Mouse (Mus musculus): Measurements from ENCODE around the gene Calm1. TPM values are rescaled to one million over a fixed set of nuclear protein-coding genes. Genes with fewer than 3 reads are reported as not detected.
A peak's percentile ranks its signal among the peaks of the same experiment; 100 is the strongest.

Gene Calm1
- polyA plus RNA-seq, 1 experiment from 2014 or later: 1,989 TPM

DNA sequence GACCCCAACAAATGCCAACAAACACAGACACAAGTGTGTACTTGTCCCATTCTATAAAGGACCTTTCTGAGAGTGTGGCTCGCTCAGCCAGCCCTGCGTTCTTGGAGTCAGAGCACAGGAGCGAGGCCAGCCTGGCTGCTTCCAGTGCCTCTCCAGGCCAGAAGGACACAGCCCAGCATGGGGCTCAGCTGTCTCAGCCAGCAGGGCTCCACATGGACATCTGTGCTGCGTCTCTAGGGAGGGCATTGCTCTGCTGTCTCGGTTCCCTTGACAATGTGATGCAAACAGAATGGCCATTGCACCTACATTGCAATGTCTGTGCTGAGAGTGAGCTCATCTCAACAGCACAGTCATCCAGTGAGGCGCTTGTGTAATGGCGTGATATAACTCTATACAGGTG is 35.7 kb downstream of the Calm1 start:
- WGBS: 76% methylated on average over 7 of the region's 7 CpGs
- Histone ChIP-seq H3K27ac (ENCODE audit: low read depth) (no peak overlapping the region), H3K36me3 (ENCODE audit: control insufficient read depth, insufficient read depth, low read length) (no peaks in the 10 kb centered on the region), H3K9ac (ENCODE audit: low read length) (no peak overlapping the region), H3K9me3 (ENCODE audit: control insufficient read depth, low read length) (no peaks in the 10 kb centered on the region), H3K4me3 (ENCODE audit: low read depth, low read length) (no peak overlapping the region), H3K4me1 (replicated peaks; ENCODE audit: control insufficient read depth, insufficient read depth, low read length) (no peaks in the 10 kb centered on the region), H3K4me2 (ENCODE audit: low read length) (no peak overlapping the region), H3K27me3 (replicated peaks; ENCODE audit: control insufficient read depth, insufficient read depth, low read length) (no peaks in the 10 kb centered on the region)
- DNase-seq (ENCODE audit: low spot score) (no peak), ATAC-seq (replicated peaks; ENCODE audit: low FRiP score, low TSS enrichment, low read depth) (no peak)

DNA sequence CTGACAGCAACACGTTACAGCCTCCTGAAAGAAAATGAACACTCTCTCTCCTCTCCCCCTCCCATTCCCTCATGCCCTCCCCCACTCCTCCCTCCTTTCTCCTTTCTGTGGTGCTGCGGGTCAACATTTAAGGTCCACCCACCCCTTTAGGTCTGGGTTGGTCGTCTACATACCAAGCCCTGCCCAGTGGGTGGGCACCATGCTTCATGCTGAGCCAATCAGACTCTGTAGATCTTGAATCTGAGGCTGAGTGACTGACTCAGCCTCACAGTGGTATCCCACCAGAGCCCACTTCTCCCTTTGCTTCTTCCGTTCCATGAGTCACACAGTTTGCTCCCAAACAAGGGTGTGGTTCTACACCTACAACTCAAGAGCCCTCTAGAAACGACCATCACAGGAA is 36.2 kb downstream of the Calm1 start:
- Histone ChIP-seq H3K9me3 (ENCODE audit: control insufficient read depth, low read length) (no peaks in the 10 kb centered on the region), H3K27me3 (replicated peaks; ENCODE audit: control insufficient read depth, insufficient read depth, low read length) (no peaks in the 10 kb centered on the region), H3K9ac (ENCODE audit: low read length) (no peak overlapping the region), H3K4me2 (ENCODE audit: low read length) (no peak overlapping the region), H3K36me3 (ENCODE audit: control insufficient read depth, insufficient read depth, low read length) (no peaks in the 10 kb centered on the region), H3K4me1 (replicated peaks; ENCODE audit: control insufficient read depth, insufficient read depth, low read length) (no peaks in the 10 kb centered on the region), H3K4me3 (ENCODE audit: low read depth, low read length) (no peak overlapping the region), H3K27ac (ENCODE audit: low read depth) (no peak overlapping the region)
- no peak for ATAC-seq (replicated peaks; ENCODE audit: low FRiP score, low TSS enrichment, low read depth)
- WGBS: 44% methylated on average over 5 of the region's 5 CpGs
- no peak for DNase-seq (ENCODE audit: low spot score)

GRCm38 (mm10) chr12:100239404-100239803 is 40.2 kb downstream of the Calm1 start:
- DNase-seq (ENCODE audit: low spot score) (no peak), ATAC-seq (replicated peaks; ENCODE audit: low FRiP score, low TSS enrichment, low read depth) (no peak)
- Histone ChIP-seq H3K4me2 (ENCODE audit: low read length) (no peak overlapping the region), H3K27me3 (replicated peaks; ENCODE audit: control insufficient read depth, insufficient read depth, low read length) (no peaks in the 10 kb centered on the region), H3K9ac (ENCODE audit: low read length) (no peak overlapping the region), H3K36me3 (ENCODE audit: control insufficient read depth, insufficient read depth, low read length) (no peaks in the 10 kb centered on the region), H3K4me1 (replicated peaks; ENCODE audit: control insufficient read depth, insufficient read depth, low read length) (no peaks in the 10 kb centered on the region), H3K4me3 (ENCODE audit: low read depth, low read length) (no peak overlapping the region), H3K9me3 (ENCODE audit: control insufficient read depth, low read length) (no peaks in the 10 kb centered on the region), H3K27ac (ENCODE audit: low read depth) (no peak overlapping the region)
- WGBS: 91% methylated on average over 7 of the region's 7 CpGs

DNA sequence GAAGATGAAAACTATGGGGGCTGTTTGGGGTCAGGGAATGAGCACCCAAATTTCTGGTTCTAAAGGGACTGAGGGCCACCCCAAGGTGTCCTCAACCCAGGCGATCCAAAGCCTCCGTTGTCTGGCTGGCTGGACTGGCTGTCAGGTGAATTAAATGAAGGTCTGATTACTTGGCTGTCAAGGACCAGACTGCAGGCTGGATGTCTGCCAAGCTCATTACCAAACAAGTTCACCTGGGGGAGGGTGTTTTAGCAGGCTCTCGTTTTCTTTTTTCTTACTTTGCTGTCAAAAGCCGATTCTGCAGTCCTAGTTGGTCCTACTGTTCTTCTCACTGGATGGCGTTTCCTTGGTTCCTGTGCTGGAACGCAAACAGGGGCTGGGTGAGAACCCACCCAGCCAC is 40.6 kb downstream of the Calm1 start:
- no peaks in the 10 kb centered on the region for H3K36me3 ChIP-seq (ENCODE audit: control insufficient read depth, insufficient read depth, low read length)

DNA sequence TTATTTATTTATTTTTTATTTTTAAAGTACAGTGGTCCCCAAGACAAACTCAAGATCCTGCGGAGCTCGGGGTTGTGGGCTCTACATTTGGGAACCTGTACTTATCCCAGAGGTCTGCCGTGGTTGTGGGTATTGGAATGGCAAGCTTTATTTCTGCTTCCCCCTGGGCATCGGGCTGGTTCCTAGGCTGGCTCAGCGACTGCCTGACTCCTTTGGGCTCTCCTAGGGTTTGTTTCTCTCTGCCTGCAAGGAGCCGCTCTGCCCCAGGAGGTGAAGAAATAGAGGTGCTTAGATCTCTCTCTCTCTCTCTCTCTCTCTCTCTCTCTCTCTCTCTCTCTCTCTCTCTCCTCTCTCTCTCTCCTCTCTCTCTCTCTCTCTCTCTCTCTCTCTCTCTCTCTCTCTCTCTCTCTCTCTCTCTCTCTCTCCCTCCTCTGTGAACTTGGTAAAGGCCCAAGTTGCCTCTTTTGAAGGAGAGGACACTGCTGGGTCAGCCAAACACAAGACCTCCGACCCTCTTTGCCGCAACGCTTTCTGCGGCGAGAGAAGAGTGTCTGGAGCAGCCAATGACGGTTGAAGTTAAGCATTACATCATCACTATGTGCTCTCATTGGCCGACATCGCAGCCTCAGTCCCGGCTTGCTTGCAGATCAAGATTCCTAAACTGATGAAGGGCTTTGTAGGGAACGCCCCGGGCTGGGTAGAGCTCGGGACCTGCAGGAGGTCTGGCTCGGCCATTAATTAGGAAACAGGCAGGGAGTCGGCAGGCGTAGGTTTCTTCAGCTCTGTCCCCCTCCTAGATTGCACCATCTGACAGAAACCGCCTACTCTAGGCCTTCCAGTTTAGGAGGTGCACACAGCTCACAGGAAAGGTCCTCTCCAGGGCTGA is 42.9 kb downstream of the Calm1 start:
- Histone ChIP-seq H3K4me2 (ENCODE audit: low read length) (peak overlapping the region; percentile 49), H3K9me3 (ENCODE audit: control insufficient read depth, low read length) (no peaks in the 10 kb centered on the region), H3K27ac (ENCODE audit: low read depth) (no peak overlapping the region), H3K4me3 (ENCODE audit: low read depth, low read length) (peak overlapping the region; percentile 10; the same call in 1 of the 2 replicates), H3K9ac (ENCODE audit: low read length) (no peak overlapping the region), H3K4me1 (replicated peaks; ENCODE audit: control insufficient read depth, insufficient read depth, low read length) (no peaks in the 10 kb centered on the region), H3K27me3 (replicated peaks; ENCODE audit: control insufficient read depth, insufficient read depth, low read length) (no peaks in the 10 kb centered on the region), H3K36me3 (ENCODE audit: control insufficient read depth, insufficient read depth, low read length) (no peaks in the 10 kb centered on the region)
- 12% methylated on average over 22 of the region's 22 CpGs for WGBS
- ATAC-seq (replicated peaks; ENCODE audit: low FRiP score, low TSS enrichment, low read depth) (peak; percentile 91), DNase-seq (ENCODE audit: low spot score) (peak; percentile 70)

More for the DNA sequence above, 40.6 kb downstream of the Calm1 start:
- H3K9ac ChIP-seq (ENCODE audit: low read length): no peak overlapping the region
- no peaks in the 10 kb centered on the region for H3K27me3 ChIP-seq (replicated peaks; ENCODE audit: control insufficient read depth, insufficient read depth, low read length)
- ATAC-seq (replicated peaks; ENCODE audit: low FRiP score, low TSS enrichment, low read depth) (no peak), DNase-seq (ENCODE audit: low spot score) (no peak)
- H3K9me3 ChIP-seq (ENCODE audit: control insufficient read depth, low read length): no peaks in the 10 kb centered on the region
- H3K4me1 ChIP-seq (replicated peaks; ENCODE audit: control insufficient read depth, insufficient read depth, low read length): no peaks in the 10 kb centered on the region
- 70% methylated on average over 6 of the region's 6 CpGs for WGBS
- H3K27ac ChIP-seq (ENCODE audit: low read depth): no peak overlapping the region
- no peak overlapping the region for H3K4me2 ChIP-seq (ENCODE audit: low read length)
- no peak overlapping the region for H3K4me3 ChIP-seq (ENCODE audit: low read depth, low read length)

DNA sequence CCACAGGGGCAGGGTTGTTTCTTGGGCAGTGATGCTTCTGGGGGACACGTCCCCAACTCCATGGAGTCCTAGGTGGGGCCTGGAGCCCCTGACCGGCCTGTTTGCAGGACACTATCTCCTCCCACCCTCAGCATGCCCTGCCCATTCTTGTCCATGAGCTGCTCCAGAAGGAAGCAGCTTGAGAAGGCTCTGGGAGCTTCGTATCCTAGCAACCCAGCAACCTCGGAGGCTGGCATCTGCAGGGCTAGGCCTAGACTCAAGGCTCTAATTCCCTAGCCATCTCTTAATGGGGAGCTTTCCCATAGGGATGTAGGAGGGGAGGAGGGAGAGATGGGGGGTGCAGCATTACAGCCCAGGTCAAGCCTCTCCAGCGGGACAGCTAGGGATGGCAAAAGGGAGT is 45.3 kb downstream of the Calm1 start:
- no peak for DNase-seq (ENCODE audit: low spot score)
- 40% methylated on average over 5 of the region's 5 CpGs for WGBS
- no peak for ATAC-seq (replicated peaks; ENCODE audit: low FRiP score, low TSS enrichment, low read depth)
- no peak overlapping the region for H3K4me2 ChIP-seq (ENCODE audit: low read length)
- H3K27ac ChIP-seq (ENCODE audit: low read depth): no peak overlapping the region
- no peak overlapping the region for H3K4me3 ChIP-seq (ENCODE audit: low read depth, low read length)
- H3K4me1 ChIP-seq (replicated peaks; ENCODE audit: control insufficient read depth, insufficient read depth, low read length): no peaks in the 10 kb centered on the region
- H3K27me3 ChIP-seq (replicated peaks; ENCODE audit: control insufficient read depth, insufficient read depth, low read length): no peaks in the 10 kb centered on the region
- H3K9ac ChIP-seq (ENCODE audit: low read length): no peak overlapping the region
- no peaks in the 10 kb centered on the region for H3K36me3 ChIP-seq (ENCODE audit: control insufficient read depth, insufficient read depth, low read length)
- no peaks in the 10 kb centered on the region for H3K9me3 ChIP-seq (ENCODE audit: control insufficient read depth, low read length)

GRCm38 (mm10) chr12:100249170-100249569 is 49.9 kb downstream of the Calm1 start:
- DNase-seq (ENCODE audit: low spot score) (no peak), ATAC-seq (replicated peaks; ENCODE audit: low FRiP score, low TSS enrichment, low read depth) (no peak)
- Histone ChIP-seq H3K4me1 (replicated peaks; ENCODE audit: control insufficient read depth, insufficient read depth, low read length) (no peaks in the 10 kb centered on the region), H3K9me3 (ENCODE audit: control insufficient read depth, low read length) (no peaks in the 10 kb centered on the region), H3K4me2 (ENCODE audit: low read length) (no peak overlapping the region), H3K9ac (ENCODE audit: low read length) (no peak overlapping the region), H3K4me3 (ENCODE audit: low read depth, low read length) (no peak overlapping the region), H3K27me3 (replicated peaks; ENCODE audit: control insufficient read depth, insufficient read depth, low read length) (no peaks in the 10 kb centered on the region), H3K36me3 (ENCODE audit: control insufficient read depth, insufficient read depth, low read length) (no peaks in the 10 kb centered on the region), H3K27ac (ENCODE audit: low read depth) (no peak overlapping the region)
- WGBS: 88% methylated on average over 7 of the region's 7 CpGs

DNA sequence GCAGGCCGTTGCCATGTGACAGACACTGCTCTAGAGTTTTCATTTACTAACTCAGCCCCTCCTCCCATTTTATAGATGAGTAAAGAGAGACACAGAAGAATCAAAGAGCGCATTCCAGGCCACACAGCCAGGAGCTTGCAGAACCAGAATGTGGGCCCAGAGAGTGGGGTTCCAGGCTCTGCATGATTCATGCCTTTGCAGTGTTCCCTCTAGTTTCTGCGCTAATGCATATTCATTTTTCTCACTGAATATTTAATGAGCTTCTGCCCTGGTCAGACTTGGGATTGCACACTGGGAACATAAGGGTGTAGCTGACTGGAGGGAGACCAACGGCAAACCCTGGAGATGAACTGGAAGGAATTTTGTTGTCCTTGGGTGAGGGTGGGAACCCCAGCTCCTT is 55.2 kb downstream of the Calm1 start:
- ATAC-seq (replicated peaks; ENCODE audit: low FRiP score, low TSS enrichment, low read depth): no peak
- Histone ChIP-seq H3K36me3 (ENCODE audit: control insufficient read depth, insufficient read depth, low read length) (no peaks in the 10 kb centered on the region), H3K27ac (ENCODE audit: low read depth) (no peak overlapping the region), H3K4me2 (ENCODE audit: low read length) (no peak overlapping the region), H3K4me1 (replicated peaks; ENCODE audit: control insufficient read depth, insufficient read depth, low read length) (no peaks in the 10 kb centered on the region), H3K4me3 (ENCODE audit: low read depth, low read length) (no peak overlapping the region), H3K9ac (ENCODE audit: low read length) (no peak overlapping the region), H3K27me3 (replicated peaks; ENCODE audit: control insufficient read depth, insufficient read depth, low read length) (no peaks in the 10 kb centered on the region), H3K9me3 (ENCODE audit: control insufficient read depth, low read length) (no peaks in the 10 kb centered on the region)
- 79% methylated on average over 4 of the region's 4 CpGs for WGBS
- DNase-seq (ENCODE audit: low spot score): no peak

- Histone ChIP-seq H3K4me2 (ENCODE audit: low read length) (no peak overlapping the region), H3K9me3 (ENCODE audit: control insufficient read depth, low read length) (no peaks in the 10 kb centered on the region), H3K27me3 (replicated peaks; ENCODE audit: control insufficient read depth, insufficient read depth, low read length) (no peaks in the 10 kb centered on the region), H3K9ac (ENCODE audit: low read length) (no peak overlapping the region), H3K4me3 (ENCODE audit: low read depth, low read length) (no peak overlapping the region), H3K27ac (ENCODE audit: low read depth) (no peak overlapping the region), H3K36me3 (ENCODE audit: control insufficient read depth, insufficient read depth, low read length) (no peaks in the 10 kb centered on the region), H3K4me1 (replicated peaks; ENCODE audit: control insufficient read depth, insufficient read depth, low read length) (no peaks in the 10 kb centered on the region)
- DNase-seq (ENCODE audit: low spot score) (no peak), ATAC-seq (replicated peaks; ENCODE audit: low FRiP score, low TSS enrichment, low read depth) (no peak)
- 86% methylated on average over 2 of the region's 2 CpGs for WGBS
These were observed 56.3 kb downstream of the Calm1 start for GRCm38 (mm10) chr12:100255441-100255949.

All from intestine, embryonic 14.5 days (tissue).